Mouse (Mus musculus): Measurements from ENCODE around the gene Arf3.
"Not testable (repeated sequence)": the region's sequence is repeated elsewhere in the genome, so short reads cannot be mapped to it uniquely, and the experiment has no call there.

The Arf3 gene

DNA sequence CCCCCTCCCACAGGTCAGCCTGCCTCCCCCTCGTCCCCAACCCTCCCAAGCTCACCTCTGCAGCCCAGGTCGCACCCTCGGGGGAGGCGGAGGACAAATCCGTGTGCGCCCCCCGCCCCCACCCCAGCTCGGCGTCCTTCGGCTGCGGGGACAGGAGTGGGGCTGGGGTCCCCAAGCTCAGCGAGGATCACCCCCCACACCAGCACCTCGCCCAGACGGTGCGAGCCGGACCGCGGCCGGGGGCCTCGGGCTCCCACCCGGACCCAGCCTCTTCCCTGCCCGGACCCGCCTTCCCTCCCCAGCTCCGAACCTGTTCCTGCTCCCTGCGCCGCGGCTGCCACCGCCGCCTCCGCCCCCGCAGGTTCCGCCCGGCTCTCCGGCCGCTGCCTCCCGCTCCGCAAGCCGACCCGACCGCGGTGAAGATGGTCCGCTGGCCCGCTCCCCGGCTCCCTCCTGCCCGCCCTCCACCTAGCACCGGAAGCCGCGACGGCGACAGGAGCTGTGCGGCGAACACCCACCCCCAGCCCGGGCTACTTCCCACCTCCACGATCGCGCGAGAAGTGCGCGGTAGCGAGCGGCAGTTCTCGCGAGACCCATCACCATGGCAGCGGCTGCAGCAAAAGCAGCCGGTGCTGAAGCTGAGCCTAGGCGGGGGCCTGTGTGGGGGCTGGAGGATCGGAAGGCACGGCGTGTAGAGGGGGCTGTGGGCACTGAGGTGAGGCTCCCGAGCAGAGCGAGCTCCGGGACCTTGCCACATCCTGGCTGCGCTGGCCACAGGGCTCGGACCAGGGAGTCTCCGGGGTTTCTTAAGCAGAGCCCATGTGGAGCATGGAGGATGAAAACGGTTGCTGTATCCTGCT, at the start of gene Arf3:
Gene Arf3 (minus strand): TSS at position 545 of the 860 bp plus-strand sequence.
- DNase-seq (ENCODE audit: extremely low read depth, insufficient read length, low spot score), result peak; percentile 95

DNA sequence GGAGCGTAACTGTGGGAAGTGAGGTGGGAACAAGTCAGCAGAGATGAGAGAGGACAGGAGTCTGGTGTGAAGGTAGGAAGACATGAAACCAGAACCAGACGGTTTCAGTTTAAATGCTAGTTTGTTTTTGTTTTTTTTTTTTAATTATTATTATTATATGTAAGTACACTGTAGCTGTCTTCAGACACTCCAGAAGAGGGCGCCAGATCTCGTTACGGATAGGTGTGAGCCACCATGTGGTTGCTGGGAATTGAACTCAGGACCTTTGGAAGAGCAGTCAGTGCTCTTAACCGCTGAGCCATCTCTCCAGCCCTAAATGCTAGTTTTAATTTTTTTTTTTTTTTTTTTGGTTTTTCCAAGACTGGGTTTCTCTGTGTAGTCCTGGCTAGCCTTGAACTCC, 47.2 kb upstream of the Arf3 start:
- DNase-seq (ENCODE audit: extremely low read depth, insufficient read length, low spot score), result not testable (repeated sequence)

DNA sequence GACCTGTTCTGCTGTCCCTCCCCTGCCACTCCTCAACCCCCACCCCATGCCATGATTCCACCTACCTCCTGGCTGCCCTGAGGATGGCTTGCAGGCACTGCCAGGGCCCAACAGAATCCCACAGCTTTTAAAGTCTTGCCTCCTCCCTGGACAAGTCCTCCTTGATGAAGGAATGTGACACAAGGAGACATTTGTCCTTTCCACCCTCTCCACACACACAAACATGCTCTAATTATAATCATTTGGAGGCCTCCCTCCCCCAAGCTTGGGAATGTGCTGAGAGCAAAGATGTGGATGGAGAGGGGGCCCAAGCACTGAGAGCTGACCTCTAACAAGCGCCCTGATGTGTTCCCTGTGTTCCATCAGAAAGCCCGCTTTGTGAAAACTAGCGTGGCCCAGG, 46.4 kb upstream of the Arf3 start, which contains the start of gene Ddn:
Gene Ddn (minus strand): TSS at position 101 of the 400 bp plus-strand sequence.
- DNase-seq (ENCODE audit: extremely low read depth, insufficient read length, low spot score), result no peak

DNA sequence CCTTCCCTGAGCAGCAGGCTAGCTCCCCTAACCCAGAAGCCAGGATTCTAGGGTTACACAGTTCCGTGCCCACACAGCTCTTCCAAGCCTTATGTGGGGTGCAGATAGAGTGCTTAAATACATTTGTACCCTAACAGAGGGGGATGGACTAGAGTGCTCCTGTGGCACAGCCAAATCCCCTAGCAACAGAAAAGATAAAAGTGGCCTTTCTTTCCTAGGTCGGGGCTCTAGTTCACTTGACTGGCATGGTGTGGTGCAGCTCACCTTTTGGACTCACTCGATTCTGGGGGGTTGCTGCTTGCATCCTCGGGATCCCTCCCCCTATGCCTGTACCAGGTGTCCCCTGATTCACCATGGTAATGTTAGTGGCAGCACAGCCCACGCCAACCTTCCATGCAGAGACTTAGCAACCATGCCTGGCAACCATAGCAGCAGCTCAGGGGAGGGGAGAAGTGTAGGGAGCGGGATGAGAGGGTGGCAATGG, 45.7 kb upstream of the Arf3 start:
- no peak for DNase-seq (ENCODE audit: extremely low read depth, insufficient read length, low spot score)

DNA sequence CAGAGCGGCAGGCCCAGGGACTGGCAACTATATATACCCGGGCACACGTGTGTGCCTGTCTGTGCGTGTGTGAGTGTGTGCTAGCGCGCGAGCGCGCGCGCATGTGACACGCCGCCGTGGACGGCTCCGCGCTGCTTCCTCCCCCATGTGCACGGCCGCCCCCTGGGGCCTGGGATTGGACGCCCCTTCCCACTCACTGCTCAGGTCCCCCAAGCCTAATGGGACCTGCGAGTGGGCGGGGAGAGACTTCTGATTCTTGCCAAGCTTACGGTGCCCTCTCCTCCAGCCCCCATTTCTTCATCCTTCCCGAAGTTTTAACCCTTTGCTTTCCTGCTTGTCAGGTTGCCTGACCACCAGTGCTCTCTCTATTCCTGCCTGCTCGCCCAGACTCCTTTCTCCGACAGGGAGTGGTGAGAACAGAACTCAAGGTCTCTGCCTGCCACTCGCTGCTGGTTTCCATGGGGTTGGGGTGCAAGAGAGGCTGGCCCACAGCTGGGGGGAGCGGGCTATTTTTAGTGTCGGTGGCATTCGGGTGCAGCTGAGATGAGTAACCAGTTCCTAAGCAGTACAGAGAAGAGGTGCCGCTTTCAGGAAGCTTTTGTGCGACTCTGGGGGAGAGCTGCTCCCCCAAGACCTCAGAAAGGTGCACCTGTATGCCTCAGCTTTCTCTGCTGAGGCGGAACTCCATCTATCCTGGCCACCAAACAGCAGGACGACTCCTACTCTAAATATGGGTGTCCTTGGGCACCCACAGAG, 45.1 kb upstream of the Arf3 start:
- DNase-seq (ENCODE audit: extremely low read depth, insufficient read length, low spot score), result no peak

DNA sequence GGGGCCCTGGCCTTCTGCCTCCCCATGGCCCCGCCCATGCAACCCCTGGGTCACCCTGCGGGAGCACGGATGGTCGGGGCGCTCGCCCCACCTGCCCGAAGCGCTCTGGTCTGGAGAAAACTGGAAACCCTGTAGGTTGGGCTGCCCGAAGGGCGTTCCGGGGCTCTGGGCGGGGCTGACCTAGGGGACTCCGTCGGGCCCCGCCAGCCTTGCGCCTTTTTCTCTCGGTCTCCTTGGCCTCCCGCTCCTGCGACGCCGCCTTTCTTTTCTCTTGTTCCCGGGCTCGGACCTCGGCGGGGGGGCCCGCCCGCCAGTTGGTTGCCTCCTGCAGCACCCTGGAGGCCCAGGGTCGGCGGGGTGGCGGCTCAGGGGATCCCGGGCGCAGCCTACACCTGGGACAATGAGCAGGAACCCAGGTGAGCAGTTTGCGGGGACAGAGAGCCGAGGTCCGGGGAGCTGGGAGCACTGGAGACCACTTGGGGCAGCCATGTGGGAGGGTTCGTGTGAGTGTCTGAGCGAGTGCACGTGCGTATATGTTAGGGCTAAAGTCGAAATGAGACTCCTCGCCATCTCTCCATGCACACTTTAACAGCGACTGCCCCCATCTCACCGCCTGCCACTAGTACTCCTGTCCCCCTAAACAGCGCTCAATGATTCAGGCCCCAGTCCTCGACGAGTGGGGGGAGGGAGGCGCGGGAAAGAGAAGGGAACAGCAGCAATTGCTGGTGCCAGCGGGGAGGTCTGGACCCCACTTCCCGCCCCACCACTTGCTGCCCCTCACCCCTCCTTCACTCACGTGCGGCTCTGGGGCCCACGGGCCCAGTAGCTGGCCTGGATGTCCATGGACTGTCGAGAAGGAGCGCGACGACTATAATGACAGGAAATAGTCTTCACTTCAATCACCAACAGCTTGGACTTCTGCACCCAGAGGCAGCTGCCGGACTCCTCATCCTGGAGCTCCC, 44.1 kb upstream of the Arf3 start:
- no peak for DNase-seq (ENCODE audit: extremely low read depth, insufficient read length, low spot score)

DNA sequence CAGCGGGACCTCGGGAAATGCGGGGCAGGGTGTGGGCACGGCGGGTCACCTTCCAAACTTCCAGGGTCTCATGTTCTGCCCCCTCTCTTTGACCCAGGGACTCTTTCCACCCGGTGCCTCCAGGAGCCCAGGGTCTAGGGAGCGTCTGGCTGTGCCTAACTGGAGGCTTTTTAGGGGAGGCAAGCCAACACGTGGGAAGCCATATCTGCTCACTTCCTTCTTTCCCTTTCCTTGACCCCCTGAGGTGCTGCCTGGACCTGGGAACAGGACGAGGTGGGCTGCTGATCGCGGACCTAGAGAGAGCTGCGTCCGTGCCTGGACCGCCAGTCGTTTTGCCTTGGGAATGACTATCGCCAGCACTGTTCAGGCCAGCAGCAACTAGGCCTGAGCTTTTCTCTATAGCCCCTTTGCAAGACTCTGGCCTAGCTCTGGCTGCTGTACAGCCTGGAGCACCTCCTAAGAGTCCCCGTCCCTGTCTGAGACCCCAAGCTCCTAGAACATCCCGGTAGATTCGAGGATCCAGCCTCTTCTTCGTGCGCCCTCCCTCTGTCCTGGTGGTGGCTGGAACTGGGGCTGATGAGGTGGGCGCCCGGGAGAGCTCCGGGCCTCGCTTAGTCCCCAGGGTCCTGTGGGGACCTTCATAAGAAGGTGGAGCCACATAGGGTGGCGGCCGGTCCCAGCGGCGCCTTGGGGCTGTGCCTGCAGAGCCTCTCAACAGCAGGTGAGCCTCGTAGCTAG, 43.2 kb upstream of the Arf3 start:
- DNase-seq (ENCODE audit: extremely low read depth, insufficient read length, low spot score), result no peak

DNA sequence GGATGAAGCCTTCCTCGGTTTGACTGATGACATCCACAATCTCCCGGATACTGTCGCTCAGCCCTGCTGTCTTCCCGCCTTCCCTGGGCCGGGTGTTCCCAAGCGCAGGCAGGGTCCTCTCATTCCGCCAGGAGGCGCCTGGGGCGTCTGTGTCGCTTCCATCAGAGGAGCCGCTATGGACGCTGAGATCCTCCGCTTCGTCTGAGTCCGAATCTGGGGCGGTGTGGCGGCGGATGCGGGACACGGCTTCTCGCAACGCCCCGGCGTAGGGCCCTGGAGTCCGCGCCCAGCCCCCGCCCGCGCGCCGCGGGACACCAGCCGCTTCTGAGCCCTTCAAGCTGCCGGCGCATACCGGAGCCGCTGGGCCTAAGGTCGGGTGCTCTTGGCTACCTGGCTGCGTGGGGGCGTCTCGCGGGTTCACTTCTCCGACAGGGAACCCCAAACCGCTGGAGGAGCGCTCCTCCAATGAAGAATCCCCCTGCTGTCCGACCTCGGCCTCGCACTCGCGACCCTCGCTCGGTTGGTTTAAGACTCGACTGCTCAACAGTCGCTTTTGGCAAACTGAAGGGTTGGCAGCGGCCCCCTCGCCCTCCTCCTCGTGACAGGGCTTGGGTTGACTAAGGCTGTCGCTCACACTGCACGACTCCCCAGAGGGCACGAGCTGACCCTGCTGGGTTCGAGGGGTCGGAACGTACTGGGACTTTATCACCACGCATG, 42.5 kb upstream of the Arf3 start:
- DNase-seq (ENCODE audit: extremely low read depth, insufficient read length, low spot score), result no peak

DNA sequence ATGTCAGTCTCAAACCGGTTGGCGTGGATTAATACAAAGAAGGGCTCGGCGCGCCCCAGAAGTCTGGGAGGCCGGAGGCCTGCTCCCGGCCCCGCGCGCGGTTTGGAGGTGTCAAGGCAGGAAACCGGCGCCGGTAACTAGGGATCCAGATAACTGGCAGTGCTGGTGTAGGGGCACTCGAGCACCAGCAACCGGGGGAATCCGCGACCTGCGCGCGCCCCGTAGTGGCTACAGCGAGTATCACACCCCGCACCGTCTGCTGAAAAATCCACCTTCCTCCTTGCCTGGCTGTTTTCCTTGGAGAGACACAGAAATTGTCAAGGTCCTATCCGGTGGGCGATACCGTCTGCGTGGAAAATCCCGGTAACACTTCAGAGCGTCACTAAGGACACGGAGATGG, 41.0 kb upstream of the Arf3 start:
- peak; percentile 79 for DNase-seq (ENCODE audit: extremely low read depth, insufficient read length, low spot score)

DNA sequence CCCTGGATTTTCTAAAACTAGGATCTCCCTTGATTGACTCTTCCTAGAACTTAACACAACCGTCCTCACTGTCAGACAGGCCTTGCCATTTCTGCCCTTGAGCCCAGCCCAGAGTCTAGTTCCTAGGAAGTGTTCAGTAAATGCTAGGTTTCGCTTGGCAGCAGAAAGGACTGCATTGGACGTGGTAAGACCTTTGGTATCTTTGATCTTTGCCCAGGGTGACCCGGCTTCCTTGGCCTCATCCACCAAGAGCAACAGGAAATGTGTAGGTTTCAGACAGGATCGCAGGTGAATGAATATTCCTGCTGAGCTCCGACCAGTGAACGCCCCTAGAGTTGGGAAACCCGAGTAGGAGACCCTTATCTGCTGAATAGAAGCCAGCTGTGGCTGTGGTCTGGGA, 39.9 kb upstream of the Arf3 start:
- DNase-seq (ENCODE audit: extremely low read depth, insufficient read length, low spot score), result no peak

DNA sequence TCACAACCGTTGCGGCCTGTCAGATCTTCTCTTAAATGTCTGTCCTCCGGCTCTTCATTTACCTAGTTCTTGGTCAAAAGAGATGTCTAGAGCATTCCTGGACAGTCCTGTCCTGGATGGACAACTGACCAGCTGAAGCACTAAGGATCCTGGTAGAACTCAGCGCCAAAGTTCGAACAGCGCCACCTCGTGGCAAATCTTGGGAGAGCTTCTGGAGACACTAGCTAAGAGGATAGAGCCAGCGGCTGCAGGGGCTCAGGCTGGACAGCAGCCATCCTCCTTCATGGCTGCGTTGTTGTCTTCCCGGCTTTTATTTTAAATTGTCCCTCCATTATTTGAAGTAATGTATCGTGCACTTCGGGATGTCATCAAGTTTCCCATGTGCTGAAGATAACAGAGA, 36.4 kb upstream of the Arf3 start:
- DNase-seq (ENCODE audit: extremely low read depth, insufficient read length, low spot score), result no peak

DNA sequence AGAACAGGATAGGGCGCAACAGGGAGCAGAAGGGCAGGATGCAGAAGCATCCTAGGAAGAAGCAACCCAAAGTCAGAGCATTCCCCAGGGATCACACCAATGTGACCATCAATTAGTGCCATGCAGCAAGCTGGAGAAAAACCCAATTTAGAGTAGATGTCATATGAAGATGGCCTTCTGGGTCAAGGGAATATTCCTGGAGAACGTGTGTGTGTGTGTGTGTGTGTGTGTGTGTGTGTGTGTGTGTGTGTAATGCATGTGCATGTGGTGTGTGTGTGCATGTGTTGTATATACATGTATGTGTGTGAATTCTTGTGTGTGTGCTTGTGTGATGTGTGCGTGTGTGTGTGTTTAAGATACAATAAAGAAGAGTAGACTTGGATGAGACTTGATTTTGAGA, 35.9 kb upstream of the Arf3 start:
- DNase-seq (ENCODE audit: extremely low read depth, insufficient read length, low spot score), result no peak

DNA sequence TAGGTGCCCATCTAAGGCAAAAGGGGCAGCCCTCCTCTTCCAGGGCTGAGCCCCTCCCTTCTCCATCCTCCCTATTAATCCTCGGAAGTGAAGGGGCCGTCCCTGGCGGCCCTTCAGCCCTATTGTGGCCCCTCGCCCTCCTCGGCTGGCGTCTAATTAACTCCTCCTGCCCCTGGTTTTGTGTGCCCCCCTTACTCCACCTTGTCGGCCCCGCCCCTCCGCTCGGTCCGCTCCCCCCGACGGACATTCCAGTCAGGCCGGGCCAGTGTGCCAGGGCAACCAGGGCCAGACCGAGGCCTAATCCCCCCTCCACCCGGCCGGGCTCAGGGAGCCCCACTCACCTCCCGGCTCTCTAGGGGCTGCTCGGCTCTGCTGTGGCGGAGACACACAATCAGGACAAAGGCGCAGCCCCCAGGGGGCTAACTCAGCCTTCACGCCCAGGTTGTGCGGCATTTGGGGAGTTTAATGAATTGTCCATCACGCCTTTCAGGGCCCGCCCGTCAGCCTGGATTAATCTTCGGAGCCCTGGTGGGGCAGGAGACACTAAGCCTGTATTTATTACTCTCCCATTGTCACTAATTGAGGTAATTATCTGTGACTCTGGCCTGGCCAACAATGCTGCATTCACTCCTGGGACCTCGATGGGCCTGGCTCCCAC, 35.0 kb upstream of the Arf3 start:
- no peak for DNase-seq (ENCODE audit: extremely low read depth, insufficient read length, low spot score)

DNA sequence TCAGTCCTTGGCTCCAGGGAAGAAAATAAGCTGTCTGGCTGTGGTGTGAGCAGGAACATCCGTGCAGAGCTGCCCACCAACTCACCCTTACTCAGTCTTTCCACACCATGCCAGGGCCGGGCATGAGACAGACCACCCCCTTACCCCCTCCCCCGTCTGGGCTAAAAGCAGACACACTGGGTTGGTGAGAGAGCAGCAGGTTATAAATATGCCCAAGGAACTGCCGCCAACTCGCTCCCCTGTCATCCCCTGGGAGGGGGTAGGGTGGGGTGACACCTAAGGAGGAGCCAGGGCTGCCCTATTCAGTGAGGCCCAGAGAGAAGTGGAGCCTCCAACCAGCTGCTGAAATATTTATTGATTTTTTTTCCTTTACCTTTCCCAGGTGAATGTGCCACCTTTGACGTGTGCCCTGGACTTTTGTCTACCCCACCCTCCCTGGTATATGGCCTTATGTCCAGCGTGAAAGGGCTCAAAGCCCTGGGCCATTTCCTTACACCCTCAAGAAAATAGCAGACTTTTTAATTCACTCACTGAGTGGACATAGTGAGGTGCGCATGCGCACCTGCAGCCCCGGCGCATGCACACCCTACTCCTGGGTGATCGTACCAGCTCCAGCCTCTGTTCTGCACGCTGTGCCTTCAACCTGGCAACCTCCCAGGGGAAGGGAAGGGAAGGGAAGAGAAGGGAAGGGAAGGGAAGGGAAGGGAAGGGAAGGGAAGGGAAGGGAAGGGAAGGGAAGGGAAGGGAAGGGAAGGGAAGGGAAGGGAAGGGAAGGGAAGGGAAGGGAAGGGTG, 34.0 kb upstream of the Arf3 start:
- no peak for DNase-seq (ENCODE audit: extremely low read depth, insufficient read length, low spot score)

DNA sequence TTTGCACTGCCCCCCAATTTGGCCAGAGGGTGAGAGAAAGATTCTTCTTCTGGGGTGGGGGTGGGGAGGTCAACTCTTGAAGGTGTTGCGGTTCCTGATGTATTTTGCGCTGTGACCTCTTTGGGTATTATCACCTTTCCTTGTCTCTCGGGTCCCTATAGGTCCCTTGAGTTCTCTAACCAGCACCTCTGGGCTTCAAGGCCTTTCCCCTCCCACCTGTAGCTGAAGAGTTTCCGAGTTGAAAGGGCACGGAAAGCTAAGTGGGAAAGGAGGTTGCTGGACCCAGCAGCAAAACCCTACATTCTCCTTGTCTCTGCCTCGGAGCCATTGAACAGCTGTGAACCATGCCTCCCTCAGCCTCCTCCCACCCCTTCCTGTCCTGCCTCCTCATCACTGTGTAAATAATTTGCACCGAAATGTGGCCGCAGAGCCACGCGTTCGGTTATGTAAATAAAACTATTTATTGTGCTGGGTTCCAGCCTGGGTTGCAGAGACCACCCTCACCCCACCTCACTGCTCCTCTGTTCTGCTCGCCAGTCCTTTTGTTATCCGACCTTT, 30.2 kb upstream of the Arf3 start:
- no peak for DNase-seq (ENCODE audit: extremely low read depth, insufficient read length, low spot score)

DNA sequence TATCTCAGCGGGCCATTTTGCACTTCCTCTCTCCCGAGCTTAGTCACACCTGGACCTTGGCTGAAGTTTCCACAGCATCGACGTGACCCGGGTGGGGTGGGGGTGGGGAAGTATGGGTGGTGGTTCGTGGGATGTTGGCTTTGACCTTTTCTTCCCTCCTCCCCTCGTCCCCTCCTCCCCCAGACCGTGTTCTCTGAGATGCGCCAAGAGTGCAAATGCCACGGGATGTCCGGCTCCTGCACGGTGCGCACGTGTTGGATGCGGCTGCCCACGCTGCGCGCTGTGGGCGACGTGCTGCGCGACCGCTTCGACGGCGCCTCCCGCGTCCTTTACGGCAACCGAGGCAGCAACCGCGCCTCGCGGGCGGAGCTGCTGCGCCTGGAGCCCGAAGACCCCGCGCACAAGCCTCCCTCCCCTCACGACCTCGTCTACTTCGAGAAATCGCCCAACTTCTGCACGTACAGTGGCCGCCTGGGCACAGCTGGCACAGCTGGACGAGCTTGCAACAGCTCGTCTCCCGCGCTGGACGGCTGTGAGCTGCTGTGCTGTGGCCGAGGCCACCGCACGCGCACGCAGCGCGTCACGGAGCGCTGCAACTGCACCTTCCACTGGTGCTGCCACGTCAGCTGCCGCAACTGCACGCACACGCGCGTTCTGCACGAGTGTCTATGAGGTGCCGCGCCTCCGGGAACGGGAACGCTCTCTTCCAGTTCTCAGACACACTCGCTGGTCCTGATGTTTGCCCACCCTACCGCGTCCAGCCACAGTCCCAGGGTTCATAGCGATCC, 29.4 kb upstream of the Arf3 start:
- no peak for DNase-seq (ENCODE audit: extremely low read depth, insufficient read length, low spot score)

DNA sequence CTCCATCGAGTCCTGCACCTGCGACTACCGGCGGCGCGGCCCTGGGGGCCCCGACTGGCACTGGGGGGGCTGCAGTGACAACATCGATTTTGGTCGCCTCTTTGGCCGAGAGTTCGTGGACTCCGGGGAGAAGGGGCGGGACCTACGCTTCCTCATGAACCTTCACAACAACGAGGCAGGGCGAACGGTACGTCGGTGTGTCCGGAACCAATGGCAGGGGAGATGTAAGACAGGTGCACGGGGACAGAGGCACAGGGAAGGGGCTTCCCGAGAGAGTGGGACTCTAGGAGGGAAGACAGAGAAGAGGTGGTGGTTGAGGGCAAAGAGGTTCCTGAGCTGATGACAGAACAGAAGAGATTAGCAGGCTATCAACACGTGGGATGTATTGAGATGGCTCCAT, 28.8 kb upstream of the Arf3 start:
- DNase-seq (ENCODE audit: extremely low read depth, insufficient read length, low spot score), result no peak
